Mouse (Mus musculus): ENCODE measurements around the gene Slc45a1. TPM values are rescaled to one million over a fixed set of nuclear protein-coding genes. Genes with fewer than 3 reads are reported as not detected.
A peak's percentile ranks its signal among the peaks of the same experiment; 100 is the strongest.
"Not testable (repeated sequence)": the region's sequence is repeated elsewhere in the genome, so short reads cannot be mapped to it uniquely, and the experiment has no call there.

The Slc45a1 gene
- total RNA-seq, 2 experiments from 2014 or later = 50.7 to 52.5 TPM

DNA sequence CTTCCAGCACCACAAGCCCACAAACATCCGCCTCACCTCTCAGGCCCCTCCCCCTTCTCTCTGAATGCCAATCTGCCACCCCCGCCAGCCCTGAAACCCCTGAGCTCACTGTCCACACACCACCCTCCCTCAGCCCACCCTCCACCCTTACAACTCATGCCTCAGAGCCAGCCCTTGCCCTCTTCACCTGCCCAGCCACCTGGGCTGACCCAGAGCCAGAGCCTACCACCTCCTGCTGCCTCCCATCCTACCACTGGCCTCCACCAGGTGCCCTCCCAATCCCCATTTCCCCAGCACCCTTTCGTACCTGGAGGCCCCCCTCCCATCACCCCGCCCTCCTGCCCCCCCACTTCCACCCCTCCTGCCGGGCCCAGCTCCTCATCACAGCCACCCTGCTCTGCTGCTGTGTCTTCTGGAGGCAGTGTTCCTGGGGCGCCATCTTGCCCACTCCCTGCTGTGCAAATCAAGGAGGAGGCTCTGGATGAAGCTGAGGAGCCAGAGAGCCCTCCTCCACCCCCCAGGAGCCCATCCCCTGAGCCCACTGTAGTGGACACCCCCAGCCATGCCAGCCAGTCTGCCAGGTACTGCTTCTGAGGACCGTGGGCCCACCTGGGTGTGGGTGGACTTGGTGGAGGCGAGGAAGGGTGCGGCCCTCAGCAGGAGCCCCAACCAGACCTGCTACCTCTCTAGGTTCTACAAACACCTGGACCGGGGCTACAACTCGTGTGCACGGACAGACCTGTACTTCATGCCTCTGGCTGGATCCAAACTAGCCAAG lies 36.5 kb downstream of the Slc45a1 start:
- intact Hi-C loops (cut with DNase I) = no loop called here
- no peak for DNase-seq (ENCODE audit: low spot score in 2 of 2)

DNA sequence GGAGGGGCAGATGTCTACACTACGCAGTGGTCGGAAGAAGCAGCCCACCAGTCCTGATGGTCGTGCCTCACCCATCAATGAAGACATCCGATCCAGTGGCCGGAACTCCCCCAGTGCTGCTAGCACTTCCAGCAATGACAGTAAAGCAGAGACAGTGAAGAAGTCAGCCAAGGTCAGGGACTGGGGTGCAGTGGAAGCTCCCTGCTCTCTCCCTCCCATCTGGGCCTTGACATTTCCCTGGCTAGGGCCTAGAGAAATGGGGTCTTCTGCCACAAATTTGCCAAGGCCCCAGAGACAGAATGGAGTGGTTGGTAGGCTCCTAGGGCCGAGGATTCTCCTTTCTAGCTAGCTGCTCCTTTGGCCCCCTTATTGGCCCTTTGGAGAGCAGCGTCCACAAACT lies 38.3 kb downstream of the Slc45a1 start:
- DNase-seq (ENCODE audit: low spot score in 2 of 2) = no peak
- intact Hi-C loops (cut with DNase I) = no loop called here

DNA sequence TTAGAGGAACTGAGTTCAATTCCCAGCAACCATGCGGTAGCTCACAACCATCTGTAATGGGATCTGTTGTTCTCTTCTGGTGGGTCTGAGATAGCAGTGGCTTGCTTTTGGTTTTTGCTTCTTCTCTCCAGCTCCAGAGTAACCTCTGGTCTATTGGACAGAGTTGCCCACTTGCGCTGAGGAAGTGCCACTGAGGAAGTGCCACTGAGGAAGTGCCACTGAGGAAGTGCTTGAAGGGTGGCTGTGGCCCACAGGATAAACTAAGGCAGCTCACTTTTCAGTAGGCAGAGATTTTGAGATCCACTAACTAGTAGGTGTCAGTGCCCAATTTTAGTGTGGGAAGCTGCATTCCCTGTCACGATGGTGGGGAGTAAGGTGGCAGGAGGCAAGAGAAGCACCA lies 43.3 kb downstream of the Slc45a1 start:
- no peak for DNase-seq (ENCODE audit: low spot score in 2 of 2)
- intact Hi-C loops (cut with DNase I) = no loop called here

DNA sequence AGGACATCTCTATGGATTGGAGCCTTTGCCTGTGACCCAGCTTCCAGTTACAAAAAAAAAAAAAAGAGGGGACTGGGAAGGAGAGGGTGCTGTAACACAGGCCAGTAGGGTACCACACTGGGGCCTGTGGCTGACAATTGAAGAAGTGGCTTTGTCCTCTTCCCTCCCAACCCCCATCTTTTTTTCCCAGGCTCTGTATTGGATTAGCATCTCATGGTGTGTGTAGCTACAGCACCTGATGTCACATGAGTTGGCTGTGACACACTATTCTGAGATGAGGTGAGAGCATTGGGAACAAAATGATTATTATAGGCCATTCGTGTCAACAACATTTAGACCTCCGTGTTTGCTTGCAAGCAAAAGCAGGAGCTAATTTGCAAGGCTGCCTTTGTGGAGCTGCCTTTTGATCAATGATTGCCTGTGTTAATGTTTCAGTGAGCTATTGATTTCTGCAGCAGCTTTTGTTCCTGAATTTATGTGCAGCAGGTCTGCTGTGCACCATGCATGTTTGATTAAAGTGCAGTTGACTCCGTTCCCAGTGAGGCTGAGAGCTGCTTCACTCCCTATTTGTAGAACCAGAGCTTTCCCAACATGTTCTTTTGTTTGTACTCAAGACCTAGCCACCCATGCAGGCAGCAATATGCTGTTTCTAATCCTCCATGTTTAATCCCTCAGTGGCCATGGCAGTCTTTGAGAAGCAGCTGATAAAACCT lies 45.4 kb downstream of the Slc45a1 start:
- intact Hi-C loops (cut with DNase I) = no loop called here
- DNase-seq (ENCODE audit: low spot score in 2 of 2) = no peak

DNA sequence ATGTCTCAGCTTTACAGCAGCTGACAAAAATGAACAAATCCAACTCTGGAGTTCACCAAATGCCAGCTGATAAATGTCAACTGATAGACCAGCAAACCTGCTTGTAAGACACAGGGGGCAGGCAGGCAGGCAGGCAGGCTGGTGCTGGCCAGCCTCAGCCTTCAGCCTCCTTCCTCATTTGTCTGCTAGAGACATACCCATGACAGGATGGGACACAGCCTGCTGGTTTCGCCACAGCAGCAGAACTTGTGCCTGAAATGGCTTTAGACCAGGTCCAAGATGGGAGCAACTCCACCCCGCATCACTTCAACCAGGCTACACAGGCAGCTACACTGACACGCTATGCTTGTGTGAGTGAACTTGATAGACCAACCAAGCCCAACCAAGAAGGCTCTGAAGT lies 46.2 kb downstream of the Slc45a1 start:
- DNase-seq (ENCODE audit: low spot score in 2 of 2) = no peak

DNA sequence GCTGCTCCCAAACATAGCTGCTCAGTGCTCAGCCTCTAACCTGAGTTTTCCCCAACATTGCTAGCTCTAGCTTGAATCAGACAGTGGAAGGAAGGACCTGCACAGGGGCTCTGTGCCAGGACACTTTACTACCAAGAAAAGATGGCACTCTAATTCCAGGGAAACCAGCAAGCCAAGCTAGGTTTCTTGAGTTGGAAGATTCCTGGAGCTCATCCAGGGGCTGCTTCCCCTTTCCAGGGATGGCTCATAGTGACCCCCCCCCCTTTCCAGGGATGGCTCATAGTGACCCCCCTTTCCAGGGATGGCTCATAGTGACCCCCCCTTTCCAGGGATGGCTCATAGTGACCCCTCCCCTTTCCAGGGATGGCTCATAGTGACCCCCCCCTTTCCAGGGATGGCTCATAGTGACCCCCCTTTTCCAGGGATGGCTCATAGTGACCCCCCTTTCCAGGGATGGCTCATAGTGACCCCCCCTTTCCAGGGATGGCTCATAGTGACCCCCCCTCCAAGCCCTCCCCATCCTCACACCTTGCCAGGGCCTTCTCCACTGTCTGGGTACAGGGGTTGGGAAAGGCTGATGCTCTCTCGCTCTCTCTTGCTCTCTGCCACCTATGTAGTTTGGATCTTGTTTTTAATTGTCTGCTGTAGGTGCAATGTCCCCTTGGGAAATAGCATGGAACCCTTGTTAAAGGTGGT lies 48.5 kb downstream of the Slc45a1 start:
- no peak for DNase-seq (ENCODE audit: low spot score in 2 of 2)
- intact Hi-C loops (cut with DNase I) = no loop called here

More for the DNA sequence above, 46.2 kb downstream of the Slc45a1 start:
- intact Hi-C loops (cut with DNase I) = no loop called here

DNA sequence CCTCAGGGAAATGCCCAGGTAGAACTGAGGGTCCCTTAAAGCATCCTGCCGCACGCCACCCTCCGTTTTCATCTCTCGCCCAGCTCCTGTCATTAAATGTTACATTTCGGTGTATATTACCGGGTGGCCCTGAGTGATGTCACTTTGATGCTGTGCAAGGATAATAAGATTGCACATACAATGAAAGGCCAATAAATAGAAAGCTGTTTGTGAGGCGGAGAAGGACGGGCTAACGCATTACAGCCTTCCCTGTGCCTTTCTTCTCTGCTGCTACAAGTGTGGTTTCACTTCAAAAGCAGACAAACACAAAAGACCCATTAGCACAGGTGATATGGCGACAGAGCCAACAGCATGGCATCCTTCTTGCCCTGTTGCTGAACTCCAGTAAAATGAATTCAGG lies 50.5 kb downstream of the Slc45a1 start:
- intact Hi-C loops (cut with DNase I) = no loop called here
- no peak for DNase-seq (ENCODE audit: low spot score in 2 of 2)

DNA sequence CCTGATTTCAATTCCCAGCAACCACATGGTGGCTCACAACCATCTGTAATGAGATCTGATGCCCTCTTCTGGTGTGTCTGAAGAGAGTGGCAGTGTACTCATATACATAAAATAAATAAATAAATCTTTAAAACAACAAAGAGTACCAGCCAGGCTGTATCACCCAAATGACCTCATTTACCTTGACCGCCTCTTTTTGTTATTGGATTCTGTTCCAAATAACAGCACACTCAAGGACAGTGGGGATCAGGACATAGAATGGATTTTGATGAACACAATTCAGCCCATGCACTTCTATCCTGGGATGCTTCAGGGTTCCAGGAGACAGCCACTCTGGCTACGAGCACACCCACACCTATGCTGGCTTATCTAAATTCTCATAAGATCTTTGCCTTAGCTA lies 51.5 kb downstream of the Slc45a1 start:
- intact Hi-C loops (cut with DNase I); DNase-seq (ENCODE audit: low spot score in 2 of 2): not testable (repeated sequence)

DNA sequence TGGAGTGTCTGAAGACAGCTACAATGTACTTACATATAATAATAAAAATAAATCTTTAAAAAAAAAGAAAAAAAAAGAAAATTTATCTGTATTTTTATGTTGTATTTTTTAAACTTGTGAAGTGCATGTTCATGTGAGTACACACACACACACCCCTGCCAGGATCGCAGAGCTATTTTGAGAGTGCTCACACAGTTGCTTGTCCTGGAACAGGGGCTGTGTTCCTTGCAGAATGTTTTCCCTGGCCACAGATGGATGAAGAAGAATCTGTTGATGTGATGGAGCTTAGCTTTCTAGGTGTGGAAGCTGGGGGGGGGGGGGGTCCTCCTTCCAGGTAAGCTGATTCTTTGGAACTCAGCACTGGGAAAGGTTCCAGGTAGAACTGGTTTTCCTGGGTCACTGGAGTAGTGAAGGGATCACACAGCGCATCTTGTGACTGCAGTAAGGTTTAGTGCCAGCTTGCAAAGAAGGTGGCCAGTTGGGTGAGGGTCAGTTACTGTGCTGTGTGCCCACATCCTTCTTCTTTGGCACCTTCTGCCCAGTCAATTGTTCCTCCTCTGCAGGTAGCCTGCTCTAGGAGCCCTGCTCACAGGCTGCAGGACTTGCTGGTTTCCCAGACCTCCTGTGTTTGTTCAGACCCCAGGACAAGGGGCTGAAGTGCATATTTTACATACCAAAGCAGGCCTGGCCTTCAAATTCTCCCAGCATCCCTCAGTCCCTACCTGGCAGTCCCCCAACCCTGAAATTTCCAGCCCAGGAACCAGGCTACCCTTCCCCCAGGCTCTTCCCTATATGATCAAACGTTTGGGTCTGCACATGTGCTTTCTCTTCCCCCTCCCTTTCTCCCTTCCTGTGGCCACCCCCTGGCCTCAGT lies 52.6 kb downstream of the Slc45a1 start:
- DNase-seq (ENCODE audit: low spot score in 2 of 2) = peak in 1 of 2 experiments; percentile 57
- intact Hi-C loops (cut with DNase I) = no loop called here

DNA sequence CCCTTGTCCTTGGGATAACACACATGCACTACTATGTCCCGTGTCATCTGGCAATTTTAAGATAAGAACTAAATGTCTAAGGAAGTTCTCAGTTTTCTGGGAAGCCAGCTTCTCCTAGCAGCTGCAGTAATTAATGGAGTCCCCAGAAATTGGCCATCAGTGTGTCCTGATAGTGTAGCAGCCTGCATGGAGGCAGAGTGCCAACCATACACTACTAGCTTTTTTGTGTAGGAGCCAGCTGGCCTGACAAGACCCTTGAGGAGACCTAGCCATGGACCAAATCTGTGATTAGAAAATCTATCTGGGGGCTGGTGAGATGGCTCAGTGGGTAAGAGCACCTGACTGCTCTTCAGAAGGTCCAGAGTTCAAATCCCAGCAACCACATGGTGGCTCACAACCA lies 53.3 kb downstream of the Slc45a1 start:
- peak; percentile 37 to 52 for DNase-seq (ENCODE audit: low spot score in 2 of 2)
- intact Hi-C loops (cut with DNase I) = no loop called here

DNA sequence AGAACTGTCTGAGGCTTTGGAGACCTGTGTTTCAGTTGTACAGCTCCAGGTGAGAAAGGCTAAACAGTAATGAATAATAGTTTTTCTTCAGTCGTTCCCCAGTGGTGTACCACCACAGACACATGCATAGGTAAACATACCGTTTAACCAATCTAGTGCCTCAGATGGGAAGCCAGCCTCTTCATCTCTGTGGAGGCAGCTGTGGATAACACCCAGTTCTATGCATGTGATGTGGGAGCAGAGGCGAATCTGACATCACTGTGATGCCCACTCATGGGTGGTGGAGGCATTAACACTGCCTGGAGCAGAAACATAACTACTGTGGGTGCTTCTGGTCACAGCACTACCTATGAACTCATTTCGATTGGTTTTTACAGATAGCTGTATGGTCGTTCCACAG lies 56.0 kb downstream of the Slc45a1 start:
- no peak for DNase-seq (ENCODE audit: low spot score in 2 of 2)
- intact Hi-C loops (cut with DNase I) = no loop called here

DNA sequence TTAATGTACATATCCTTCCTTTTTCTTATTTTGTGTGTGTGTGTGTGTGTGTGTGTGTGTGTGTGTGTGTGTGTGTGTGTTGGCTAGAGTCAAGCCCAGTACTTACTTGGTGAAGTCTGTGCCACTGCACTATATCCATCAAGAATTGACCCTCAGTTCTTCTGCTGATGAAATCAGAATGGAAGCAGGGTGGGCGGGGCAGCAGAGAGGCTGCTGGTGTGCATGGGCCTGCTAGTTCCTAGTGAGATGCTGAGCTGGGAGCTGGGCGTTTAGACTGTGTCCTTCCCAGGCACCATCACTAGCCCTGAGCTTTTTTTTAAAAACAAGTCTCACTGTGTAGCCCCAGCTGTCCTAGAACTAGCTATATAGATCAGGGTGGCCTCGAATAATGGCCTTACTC lies 56.9 kb downstream of the Slc45a1 start:
- DNase-seq (ENCODE audit: low spot score in 2 of 2) = no peak
- intact Hi-C loops (cut with DNase I) = no loop called here

DNA sequence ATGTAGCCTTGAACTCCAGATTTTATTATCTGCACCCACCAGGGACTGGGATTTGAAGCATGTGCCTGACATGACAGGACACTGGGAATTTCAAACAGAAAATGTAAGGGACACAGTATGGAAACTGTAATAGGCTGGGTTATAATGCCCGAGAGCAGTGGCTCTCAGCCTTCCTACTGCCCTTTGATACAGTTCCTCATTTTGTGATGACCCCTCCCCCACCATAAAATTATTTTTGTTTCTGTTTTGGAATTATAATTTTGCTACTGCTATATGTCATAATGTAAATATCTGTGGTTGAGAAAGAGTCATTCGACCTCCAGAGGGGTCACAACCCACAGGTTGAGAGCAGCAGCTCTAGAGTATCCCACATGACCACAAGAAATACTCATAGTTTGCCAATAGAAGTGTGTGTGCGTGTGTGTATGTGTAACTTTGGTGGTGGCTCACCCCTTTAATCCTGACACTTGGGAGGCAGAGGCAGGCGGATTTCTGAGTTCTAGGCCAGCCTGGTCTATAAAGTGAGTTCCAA lies 57.6 kb downstream of the Slc45a1 start:
- intact Hi-C loops (cut with DNase I) = no loop called here
- DNase-seq (ENCODE audit: low spot score in 2 of 2) = no peak

DNA sequence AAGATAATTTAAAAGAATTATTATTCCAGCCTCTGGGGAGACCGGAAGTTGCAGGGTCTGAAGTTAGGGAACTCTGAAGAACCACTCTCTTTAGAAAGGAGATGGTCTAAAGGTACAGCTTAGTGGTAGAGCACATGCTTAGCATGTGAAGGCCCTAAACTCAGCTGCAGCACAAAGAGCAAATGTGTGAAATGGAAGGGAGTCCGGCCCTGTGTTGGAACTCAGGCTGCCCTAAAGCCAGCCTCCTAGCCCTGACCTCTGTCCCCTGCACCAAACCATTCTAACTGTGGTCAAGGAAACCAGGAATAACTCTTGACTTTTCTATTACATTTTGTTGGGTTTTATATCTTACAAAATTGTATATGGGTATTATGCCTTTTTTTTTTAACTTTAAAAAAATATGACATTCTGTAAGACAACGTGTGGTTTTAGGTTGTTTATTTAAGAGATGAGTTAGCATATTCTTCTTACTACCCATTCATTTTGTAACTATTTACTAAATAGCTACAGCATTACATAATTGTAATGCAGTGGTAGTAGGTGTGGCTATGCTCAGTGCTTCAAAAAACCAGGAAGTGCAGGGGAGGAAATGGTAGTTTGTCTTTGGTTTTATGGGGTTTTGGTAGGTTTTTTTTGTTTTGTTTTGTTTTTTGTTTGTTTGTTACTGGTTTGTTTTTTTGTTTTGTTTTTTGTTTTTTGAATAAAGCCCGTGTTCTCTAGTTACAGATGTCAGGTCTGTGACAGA lies 58.3 kb downstream of the Slc45a1 start:
- intact Hi-C loops (cut with DNase I) = no loop called here
- DNase-seq (ENCODE audit: low spot score in 2 of 2) = no peak

DNA sequence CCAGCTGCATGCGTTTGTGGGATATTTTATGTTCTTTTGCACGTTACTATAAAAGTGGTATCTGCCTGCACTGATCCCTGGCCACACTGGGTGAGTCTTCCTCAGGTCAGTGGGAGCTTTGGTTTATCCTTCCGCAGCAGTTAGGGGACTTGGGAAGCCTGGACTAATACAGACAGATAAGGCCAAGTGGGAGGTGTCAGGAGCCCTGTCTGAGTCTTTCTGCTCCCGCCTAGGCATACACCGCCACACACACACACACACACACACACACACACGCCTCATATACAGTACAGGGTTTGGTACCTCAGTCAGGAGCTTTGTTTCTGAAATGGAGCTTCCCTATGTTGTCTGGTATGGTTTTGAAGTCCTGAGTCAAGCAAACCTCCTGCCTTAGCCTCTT lies 59.9 kb downstream of the Slc45a1 start:
- intact Hi-C loops (cut with DNase I) = no loop called here
- DNase-seq (ENCODE audit: low spot score in 2 of 2) = no peak

DNA sequence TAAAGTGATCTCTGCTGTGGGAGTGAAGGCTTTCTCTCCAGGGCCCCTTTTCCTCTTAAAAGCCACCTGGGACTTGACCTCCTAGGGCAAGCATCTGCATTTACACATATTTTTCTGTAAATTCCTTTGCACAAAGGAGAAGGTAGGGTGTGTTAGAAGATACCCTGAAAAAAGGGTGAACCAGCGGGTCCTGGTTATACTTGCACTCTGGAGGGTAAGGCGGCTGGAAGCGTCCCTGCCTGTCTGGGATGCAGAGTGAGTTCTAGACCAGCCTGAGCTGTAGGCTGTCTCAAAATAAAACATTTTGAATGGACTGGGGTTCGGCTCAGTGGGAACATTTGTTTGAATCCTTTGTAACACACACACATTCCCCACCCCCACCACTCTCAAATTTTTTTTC lies 60.4 kb downstream of the Slc45a1 start:
- DNase-seq (ENCODE audit: low spot score in 2 of 2) = no peak
- intact Hi-C loops (cut with DNase I) = no loop called here

DNA sequence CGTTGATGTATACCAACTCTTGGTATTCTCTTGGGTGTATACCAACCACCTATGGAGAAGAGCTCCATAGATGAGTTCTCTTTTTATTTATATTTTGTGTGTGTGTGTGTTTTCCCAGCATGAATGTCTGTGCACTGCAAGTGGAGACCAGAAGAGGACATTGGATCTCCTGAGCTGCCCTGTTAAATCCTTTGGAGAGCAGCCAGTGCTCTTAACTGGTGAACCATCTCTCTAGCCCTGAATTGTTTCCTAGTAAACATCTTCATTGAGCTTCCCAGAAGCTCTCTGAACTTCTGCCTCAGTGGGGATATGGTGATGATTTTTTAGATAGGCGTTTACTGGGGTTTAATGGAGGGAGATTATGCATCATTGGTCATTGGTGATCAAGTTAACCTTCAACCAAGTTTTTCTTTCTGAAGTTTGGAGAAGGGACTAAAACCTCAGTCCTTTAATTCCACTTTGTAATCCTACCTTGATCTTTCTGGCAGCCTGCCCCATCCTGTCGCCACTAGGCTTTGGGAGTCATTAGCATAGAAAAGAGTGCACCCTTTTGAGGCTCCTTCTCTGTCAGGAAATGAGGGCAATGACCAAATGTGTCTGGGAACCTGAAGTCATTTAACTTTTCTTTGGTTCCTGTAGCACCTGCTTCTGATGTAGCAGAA lies 61.2 kb downstream of the Slc45a1 start:
- DNase-seq (ENCODE audit: low spot score in 2 of 2) = no peak
- intact Hi-C loops (cut with DNase I) = no loop called here

DNA sequence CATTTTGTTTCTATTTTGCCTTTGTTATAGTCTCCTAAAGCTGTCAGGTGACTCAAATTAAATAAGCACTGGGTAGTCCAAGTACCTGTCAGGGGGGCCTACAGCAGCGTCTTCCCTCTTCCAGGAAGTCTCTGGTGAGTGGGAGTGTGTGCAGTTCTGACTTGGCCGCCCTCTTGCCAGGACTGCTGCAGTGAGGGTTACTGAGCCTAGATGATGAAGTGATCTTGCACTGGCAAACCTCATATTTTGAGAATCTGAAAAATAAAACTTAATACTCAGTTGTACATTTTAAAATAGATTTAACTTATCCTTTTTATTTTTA lies 63.7 kb downstream of the Slc45a1 start:
- no peak for DNase-seq (ENCODE audit: low spot score in 2 of 2)
- intact Hi-C loops (cut with DNase I) = no loop called here
